Mouse (Mus musculus): ENCODE measurements around the gene Hspb8. TPM values are rescaled to one million over a fixed set of nuclear protein-coding genes. Genes with fewer than 3 reads are reported as not detected.

The Hspb8 gene
- polyA plus RNA-seq, 1 experiment from 2014 or later: 6.7 TPM

- WGBS: 85% methylated on average over 6 of the region's 6 CpGs
- ATAC-seq (replicated peaks; ENCODE audit: insufficient number of reproducible peaks, low FRiP score, low TSS enrichment, low read depth): no peak
Observed at GRCm38 (mm10) chr5:116381726-116382125, 40.9 kb downstream of the Hspb8 start.

GRCm38 (mm10) chr5:116381217-116381616, 41.4 kb downstream of the Hspb8 start:
- Histone ChIP-seq H3K4me3 (ENCODE audit: low read depth, low read length) (no peak overlapping the region), H3K4me2 (ENCODE audit: low read depth, low read length) (no peak overlapping the region), H3K4me1 (ENCODE audit: control insufficient read depth, insufficient read depth, low read length) (no peaks in the 10 kb centered on the region), H3K9me3 (replicated peaks; ENCODE audit: control insufficient read depth, low read length) (no peaks in the 10 kb centered on the region), H3K36me3 (replicated peaks; ENCODE audit: control insufficient read depth, insufficient read depth, low read depth, low read length) (no peaks in the 10 kb centered on the region), H3K27me3 (ENCODE audit: control insufficient read depth, insufficient read depth, low read length) (no peaks in the 10 kb centered on the region), H3K9ac (replicated peaks; ENCODE audit: low read length) (no peak overlapping the region), H3K27ac (replicated peaks; ENCODE audit: low read depth, low read length) (no peak overlapping the region)
- DNase-seq (ENCODE audit: low spot score) (no peak), ATAC-seq (replicated peaks; ENCODE audit: insufficient number of reproducible peaks, low FRiP score, low TSS enrichment, low read depth) (no peak)
- WGBS: 80% methylated on average over 15 of the region's 15 CpGs

More at GRCm38 (mm10) chr5:116381726-116382125, 40.9 kb downstream of the Hspb8 start:
- Histone ChIP-seq H3K4me3 (ENCODE audit: low read depth, low read length) (no peak overlapping the region), H3K4me2 (ENCODE audit: low read depth, low read length) (no peak overlapping the region), H3K9ac (replicated peaks; ENCODE audit: low read length) (no peak overlapping the region), H3K27ac (replicated peaks; ENCODE audit: low read depth, low read length) (no peak overlapping the region), H3K27me3 (ENCODE audit: control insufficient read depth, insufficient read depth, low read length) (no peaks in the 10 kb centered on the region), H3K36me3 (replicated peaks; ENCODE audit: control insufficient read depth, insufficient read depth, low read depth, low read length) (no peaks in the 10 kb centered on the region), H3K9me3 (replicated peaks; ENCODE audit: control insufficient read depth, low read length) (no peaks in the 10 kb centered on the region), H3K4me1 (ENCODE audit: control insufficient read depth, insufficient read depth, low read length) (no peaks in the 10 kb centered on the region)
- no peak for DNase-seq (ENCODE audit: low spot score)

DNA sequence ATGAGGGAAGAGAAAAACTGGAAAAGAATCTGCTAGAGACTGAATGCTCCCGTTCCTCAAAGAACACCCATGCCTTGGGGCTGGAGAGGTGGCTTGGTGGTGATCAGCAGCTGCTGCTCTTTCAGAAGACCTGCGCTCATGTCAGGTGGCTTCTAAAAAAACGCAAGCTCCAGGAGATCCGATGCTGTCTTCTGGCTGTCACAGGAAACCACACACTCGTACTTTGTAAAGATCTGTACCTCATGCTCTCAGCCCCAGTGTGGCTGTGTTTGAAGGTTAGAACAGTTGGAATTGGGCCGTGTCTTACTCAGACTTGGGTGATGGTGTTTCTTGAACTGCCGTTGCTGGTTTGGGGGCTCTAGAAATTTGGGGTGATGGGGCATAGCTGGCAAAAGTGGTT, 42.3 kb downstream of the Hspb8 start:
- H3K4me2 ChIP-seq (ENCODE audit: low read depth, low read length): no peak overlapping the region
- 86% methylated on average over 7 of the region's 7 CpGs for WGBS
- no peak for ATAC-seq (replicated peaks; ENCODE audit: insufficient number of reproducible peaks, low FRiP score, low TSS enrichment, low read depth)

DNA sequence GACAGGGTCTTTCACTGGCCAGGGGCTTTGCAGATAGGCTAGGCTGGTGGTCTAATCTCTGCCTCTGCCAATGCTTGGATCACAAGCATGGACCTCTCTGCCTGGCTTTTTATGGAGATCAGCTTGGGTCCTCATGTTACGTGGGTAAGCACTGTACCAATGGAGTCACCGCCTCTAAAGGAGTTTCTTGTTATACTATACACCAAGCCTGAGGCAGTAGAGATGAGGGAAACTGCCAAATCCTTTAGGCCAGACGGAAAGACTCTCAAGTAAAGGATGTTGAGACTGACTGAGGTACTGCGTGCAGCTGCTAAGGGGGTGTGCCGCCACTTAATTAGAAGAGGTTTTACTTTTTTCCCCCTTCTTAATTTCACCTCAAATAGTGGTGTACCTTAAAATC, 43.8 kb downstream of the Hspb8 start:
- no peaks in the 10 kb centered on the region for H3K4me1 ChIP-seq (ENCODE audit: control insufficient read depth, insufficient read depth, low read length)
- ATAC-seq (replicated peaks; ENCODE audit: insufficient number of reproducible peaks, low FRiP score, low TSS enrichment, low read depth) (no peak), DNase-seq (ENCODE audit: low spot score) (no peak)
- H3K27me3 ChIP-seq (ENCODE audit: control insufficient read depth, insufficient read depth, low read length): no peaks in the 10 kb centered on the region
- H3K9ac ChIP-seq (replicated peaks; ENCODE audit: low read length): no peak overlapping the region
- no peak overlapping the region for H3K27ac ChIP-seq (replicated peaks; ENCODE audit: low read depth, low read length)
- 63% methylated on average over 5 of the region's 5 CpGs for whole genome bisulfite sequencing
- H3K4me2 ChIP-seq (ENCODE audit: low read depth, low read length): no peak overlapping the region
- H3K4me3 ChIP-seq (ENCODE audit: low read depth, low read length): no peak overlapping the region
- no peaks in the 10 kb centered on the region for H3K9me3 ChIP-seq (replicated peaks; ENCODE audit: control insufficient read depth, low read length)
- H3K36me3 ChIP-seq (replicated peaks; ENCODE audit: control insufficient read depth, insufficient read depth, low read depth, low read length): no peaks in the 10 kb centered on the region

More for the DNA sequence above, 42.3 kb downstream of the Hspb8 start:
- no peak overlapping the region for H3K4me3 ChIP-seq (ENCODE audit: low read depth, low read length)
- no peak for DNase-seq (ENCODE audit: low spot score)
- H3K9ac ChIP-seq (replicated peaks; ENCODE audit: low read length): no peak overlapping the region
- no peaks in the 10 kb centered on the region for H3K27me3 ChIP-seq (ENCODE audit: control insufficient read depth, insufficient read depth, low read length)
- no peaks in the 10 kb centered on the region for H3K36me3 ChIP-seq (replicated peaks; ENCODE audit: control insufficient read depth, insufficient read depth, low read depth, low read length)
- no peak overlapping the region for H3K27ac ChIP-seq (replicated peaks; ENCODE audit: low read depth, low read length)
- H3K4me1 ChIP-seq (ENCODE audit: control insufficient read depth, insufficient read depth, low read length): no peaks in the 10 kb centered on the region
- no peaks in the 10 kb centered on the region for H3K9me3 ChIP-seq (replicated peaks; ENCODE audit: control insufficient read depth, low read length)

GRCm38 (mm10) chr5:116367923-116368322, 54.7 kb downstream of the Hspb8 start:
- 82% methylated on average over 9 of the region's 9 CpGs for WGBS

GRCm38 (mm10) chr5:116366889-116367682, 55.6 kb downstream of the Hspb8 start:
- no peaks in the 10 kb centered on the region for H3K4me1 ChIP-seq (ENCODE audit: control insufficient read depth, insufficient read depth, low read length)
- H3K4me3 ChIP-seq (ENCODE audit: low read depth, low read length): no peak overlapping the region
- 80% methylated on average over 20 of the region's 20 CpGs for WGBS
- DNase-seq (ENCODE audit: low spot score) (no peak), ATAC-seq (replicated peaks; ENCODE audit: insufficient number of reproducible peaks, low FRiP score, low TSS enrichment, low read depth) (no peak)
- H3K9ac ChIP-seq (replicated peaks; ENCODE audit: low read length): no peak overlapping the region
- H3K36me3 ChIP-seq (replicated peaks; ENCODE audit: control insufficient read depth, insufficient read depth, low read depth, low read length): no peaks in the 10 kb centered on the region
- H3K4me2 ChIP-seq (ENCODE audit: low read depth, low read length): no peak overlapping the region
- H3K27me3 ChIP-seq (ENCODE audit: control insufficient read depth, insufficient read depth, low read length): no peaks in the 10 kb centered on the region
- H3K27ac ChIP-seq (replicated peaks; ENCODE audit: low read depth, low read length): no peak overlapping the region
- no peaks in the 10 kb centered on the region for H3K9me3 ChIP-seq (replicated peaks; ENCODE audit: control insufficient read depth, low read length)

More at GRCm38 (mm10) chr5:116367923-116368322, 54.7 kb downstream of the Hspb8 start:
- H3K4me2 ChIP-seq (ENCODE audit: low read depth, low read length): no peak overlapping the region
- no peak for ATAC-seq (replicated peaks; ENCODE audit: insufficient number of reproducible peaks, low FRiP score, low TSS enrichment, low read depth)
- H3K9me3 ChIP-seq (replicated peaks; ENCODE audit: control insufficient read depth, low read length): no peaks in the 10 kb centered on the region
- no peak overlapping the region for H3K27ac ChIP-seq (replicated peaks; ENCODE audit: low read depth, low read length)
- no peak overlapping the region for H3K9ac ChIP-seq (replicated peaks; ENCODE audit: low read length)
- no peaks in the 10 kb centered on the region for H3K36me3 ChIP-seq (replicated peaks; ENCODE audit: control insufficient read depth, insufficient read depth, low read depth, low read length)
- H3K4me1 ChIP-seq (ENCODE audit: control insufficient read depth, insufficient read depth, low read length): no peaks in the 10 kb centered on the region
- no peak for DNase-seq (ENCODE audit: low spot score)
- H3K27me3 ChIP-seq (ENCODE audit: control insufficient read depth, insufficient read depth, low read length): no peaks in the 10 kb centered on the region
- no peak overlapping the region for H3K4me3 ChIP-seq (ENCODE audit: low read depth, low read length)

GRCm38 (mm10) chr5:116361342-116361741, 61.3 kb downstream of the Hspb8 start:
- ATAC-seq (replicated peaks; ENCODE audit: insufficient number of reproducible peaks, low FRiP score, low TSS enrichment, low read depth) (no peak), DNase-seq (ENCODE audit: low spot score) (no peak)
- Histone ChIP-seq H3K27me3 (ENCODE audit: control insufficient read depth, insufficient read depth, low read length) (no peaks in the 10 kb centered on the region), H3K36me3 (replicated peaks; ENCODE audit: control insufficient read depth, insufficient read depth, low read depth, low read length) (no peaks in the 10 kb centered on the region), H3K27ac (replicated peaks; ENCODE audit: low read depth, low read length) (no peak overlapping the region), H3K4me2 (ENCODE audit: low read depth, low read length) (no peak overlapping the region), H3K9ac (replicated peaks; ENCODE audit: low read length) (no peak overlapping the region), H3K9me3 (replicated peaks; ENCODE audit: control insufficient read depth, low read length) (no peaks in the 10 kb centered on the region), H3K4me1 (ENCODE audit: control insufficient read depth, insufficient read depth, low read length) (no peaks in the 10 kb centered on the region), H3K4me3 (ENCODE audit: low read depth, low read length) (no peak overlapping the region)
- 76% methylated on average over 6 of the region's 6 CpGs for WGBS

GRCm38 (mm10) chr5:116360751-116361150, 61.9 kb downstream of the Hspb8 start:
- H3K36me3 ChIP-seq (replicated peaks; ENCODE audit: control insufficient read depth, insufficient read depth, low read depth, low read length): no peaks in the 10 kb centered on the region
- no peaks in the 10 kb centered on the region for H3K27me3 ChIP-seq (ENCODE audit: control insufficient read depth, insufficient read depth, low read length)
- H3K9me3 ChIP-seq (replicated peaks; ENCODE audit: control insufficient read depth, low read length): no peaks in the 10 kb centered on the region
- no peak overlapping the region for H3K4me3 ChIP-seq (ENCODE audit: low read depth, low read length)
- no peak overlapping the region for H3K9ac ChIP-seq (replicated peaks; ENCODE audit: low read length)
- H3K27ac ChIP-seq (replicated peaks; ENCODE audit: low read depth, low read length): no peak overlapping the region
- DNase-seq (ENCODE audit: low spot score) (peak; percentile 83), ATAC-seq (replicated peaks; ENCODE audit: insufficient number of reproducible peaks, low FRiP score, low TSS enrichment, low read depth) (0 out of 2 replicates have a peak, but pooled peaks have one; percentile 56)
- no peaks in the 10 kb centered on the region for H3K4me1 ChIP-seq (ENCODE audit: control insufficient read depth, insufficient read depth, low read length)
- 28% methylated on average over 4 of the region's 4 CpGs for WGBS
- H3K4me2 ChIP-seq (ENCODE audit: low read depth, low read length): no peak overlapping the region
